Mouse (Mus musculus): Measurements from ENCODE around the gene Cend1. TPM values are rescaled to one million over a fixed set of nuclear protein-coding genes. Genes with fewer than 3 reads are reported as not detected.
"Not testable (repeated sequence)": the region's sequence is repeated elsewhere in the genome, so short reads cannot be mapped to it uniquely, and the experiment has no call there.

Cend1 gene
- polyA plus RNA-seq, 1 experiment from 2014 or later, result 111 TPM

GRCm38 (mm10) chr7:141454967-141455551, 25.8 kb upstream of the Cend1 start, which contains the start of gene Pnpla2:
Gene Pnpla2, plus strand, starts transcription at chr7:141455198.
- Histone ChIP-seq H3K4me3 (peak within 1 kb of the TSS; percentile 69), H3K9me3 (no peaks in the 10 kb centered on the region), H3K9ac (peak within 1 kb of the TSS; percentile 83), H3K4me2 (peak within 1 kb of the TSS; percentile 89), H3K4me1 (replicated peaks) (peaks cover 24% of the 10 kb centered on the region), H3K27ac (replicated peaks) (peak within 1 kb of the TSS; percentile 71), H3K36me3 (peaks cover 39% of the 10 kb centered on the region), H3K27me3 (peaks cover 16% of the 10 kb centered on the region)
- WGBS, result under 1% methylated on average over 45 of the region's 45 CpGs
- peak; percentile 79 for ATAC-seq (ENCODE audit: low read depth)

GRCm38 (mm10) chr7:141453636-141454035, 24.3 kb upstream of the Cend1 start:
- 0 out of 2 replicates have a peak, but pooled peaks cover 4% of the 10 kb centered on the region for H3K27me3 ChIP-seq
- H3K9me3 ChIP-seq, result no peaks in the 10 kb centered on the region
- H3K27ac ChIP-seq (replicated peaks), result no peak overlapping the region
- H3K4me1 ChIP-seq (replicated peaks), result peaks cover 28% of the 10 kb centered on the region
- 78% methylated on average over 2 of the region's 2 CpGs for WGBS
- H3K36me3 ChIP-seq, result peaks cover 39% of the 10 kb centered on the region
- no peak for ATAC-seq (ENCODE audit: low read depth)
- H3K9ac ChIP-seq, result no peak overlapping the region
- no peak overlapping the region for H3K4me2 ChIP-seq
- no peak overlapping the region for H3K4me3 ChIP-seq

GRCm38 (mm10) chr7:141451928-141452327, 22.6 kb upstream of the Cend1 start:
- no peak for ATAC-seq (ENCODE audit: low read depth)
- Histone ChIP-seq H3K27me3 (no peaks in the 10 kb centered on the region), H3K9ac (no peak overlapping the region), H3K4me3 (no peak overlapping the region), H3K9me3 (no peaks in the 10 kb centered on the region), H3K36me3 (peaks cover 41% of the 10 kb centered on the region), H3K4me2 (no peak overlapping the region), H3K4me1 (replicated peaks) (peaks cover 37% of the 10 kb centered on the region), H3K27ac (replicated peaks) (no peak overlapping the region)

- peaks cover 33% of the 10 kb centered on the region for H3K4me1 ChIP-seq (replicated peaks)
- H3K27ac ChIP-seq (replicated peaks), result peak within 1 kb of the TSS; percentile 95
- H3K4me3 ChIP-seq, result peak within 1 kb of the TSS; percentile 81
- WGBS, result under 1% methylated on average over 63 of the region's 63 CpGs
- peak; percentile 94 for ATAC-seq (ENCODE audit: low read depth)
- no peaks in the 10 kb centered on the region for H3K27me3 ChIP-seq
- peaks cover 40% of the 10 kb centered on the region for H3K36me3 ChIP-seq
- H3K4me2 ChIP-seq, result peak within 1 kb of the TSS; percentile 88
- no peaks in the 10 kb centered on the region for H3K9me3 ChIP-seq
- peak within 1 kb of the TSS; percentile 95 for H3K9ac ChIP-seq
These were observed 18.1 kb upstream of the Cend1 start, which contains the start of gene Rplp2 for GRCm38 (mm10) chr7:141447110-141447991. Gene Rplp2, plus strand, starts transcription at chr7:141447370.

GRCm38 (mm10) chr7:141446374-141446773, 17.1 kb upstream of the Cend1 start:
- Histone ChIP-seq H3K4me1 (replicated peaks) (peaks cover 42% of the 10 kb centered on the region), H3K36me3 (peaks cover 30% of the 10 kb centered on the region), H3K4me2 (peak overlapping the region; percentile 88; the same call in 1 of the 2 replicates)
- H3K4me3 ChIP-seq; ATAC-seq (ENCODE audit: low read depth); H3K27ac ChIP-seq (replicated peaks); H3K27me3 ChIP-seq; H3K9me3 ChIP-seq; H3K9ac ChIP-seq: not testable (repeated sequence)
- 86% methylated on average over 3 of the region's 3 CpGs for WGBS

GRCm38 (mm10) chr7:141443828-141444237, 14.5 kb upstream of the Cend1 start, which contains the start of gene Pidd1:
Gene Pidd1, minus strand, starts transcription at chr7:141444025.
- Histone ChIP-seq H3K27ac (replicated peaks) (no peak within 1 kb of the TSS), H3K36me3 (peaks cover 5% of the 10 kb centered on the region; the same call in 1 of the 2 replicates), H3K9ac (peak within 1 kb of the TSS; percentile 62), H3K4me2 (peak within 1 kb of the TSS; percentile 67), H3K4me3 (peak within 1 kb of the TSS; percentile 37), H3K27me3 (no peaks in the 10 kb centered on the region), H3K4me1 (replicated peaks) (peaks cover 47% of the 10 kb centered on the region), H3K9me3 (no peaks in the 10 kb centered on the region)
- under 1% methylated on average over 25 of the region's 25 CpGs for whole genome bisulfite sequencing
- no peak for ATAC-seq (ENCODE audit: low read depth)

- H3K4me2 ChIP-seq, result peak overlapping the region; percentile 67
- WGBS, result 23% methylated on average over 12 of the region's 12 CpGs
- no peaks in the 10 kb centered on the region for H3K27me3 ChIP-seq
- ATAC-seq (ENCODE audit: low read depth), result no peak
- H3K4me3 ChIP-seq, result peak overlapping the region; percentile 37
- no peaks in the 10 kb centered on the region for H3K9me3 ChIP-seq
- H3K27ac ChIP-seq (replicated peaks), result no peak overlapping the region
- H3K36me3 ChIP-seq, result no peaks in the 10 kb centered on the region; the same call in 1 of the 2 replicates
- H3K4me1 ChIP-seq (replicated peaks), result peaks cover 41% of the 10 kb centered on the region
- peak overlapping the region; percentile 62 for H3K9ac ChIP-seq
These were observed 14.0 kb upstream of the Cend1 start for GRCm38 (mm10) chr7:141443081-141443821.

- peaks cover 42% of the 10 kb centered on the region for H3K4me1 ChIP-seq (replicated peaks)
- WGBS, result 95% methylated on average over 13 of the region's 13 CpGs
- ATAC-seq (ENCODE audit: low read depth), result no peak
- H3K4me2 ChIP-seq, result peak overlapping the region; percentile 67; the same call in 1 of the 2 replicates
- peak overlapping the region; percentile 62; the same call in 1 of the 2 replicates for H3K9ac ChIP-seq
- H3K27ac ChIP-seq (replicated peaks), result no peak overlapping the region
- no peaks in the 10 kb centered on the region; the same call in 1 of the 2 replicates for H3K36me3 ChIP-seq
- no peak overlapping the region for H3K4me3 ChIP-seq
- no peaks in the 10 kb centered on the region for H3K27me3 ChIP-seq
- no peaks in the 10 kb centered on the region for H3K9me3 ChIP-seq
These were observed 12.9 kb upstream of the Cend1 start for GRCm38 (mm10) chr7:141442199-141442598.

GRCm38 (mm10) chr7:141441460-141441859, 12.2 kb upstream of the Cend1 start:
- Histone ChIP-seq H3K4me3 (no peak overlapping the region), H3K4me2 (no peak overlapping the region), H3K4me1 (replicated peaks) (peaks cover 49% of the 10 kb centered on the region), H3K27me3 (no peaks in the 10 kb centered on the region), H3K9me3 (no peaks in the 10 kb centered on the region), H3K9ac (0 out of 2 replicates have a peak overlapping the region, but pooled peaks have one; percentile 5), H3K36me3 (no peaks in the 10 kb centered on the region; the same call in 1 of the 2 replicates), H3K27ac (replicated peaks) (no peak overlapping the region)
- WGBS, result 89% methylated on average over 9 of the region's 9 CpGs
- ATAC-seq (ENCODE audit: low read depth), result no peak

- H3K4me1 ChIP-seq (replicated peaks), result peaks cover 58% of the 10 kb centered on the region
- H3K36me3 ChIP-seq, result no peaks in the 10 kb centered on the region; the same call in 1 of the 2 replicates
- no peak overlapping the region for H3K4me2 ChIP-seq
- no peaks in the 10 kb centered on the region for H3K27me3 ChIP-seq
- 24% methylated on average over 6 of the region's 6 CpGs for WGBS
- H3K27ac ChIP-seq (replicated peaks), result no peak overlapping the region
- no peak overlapping the region for H3K4me3 ChIP-seq
- H3K9ac ChIP-seq, result peak overlapping the region; percentile 26; the same call in 1 of the 2 replicates
- no peak for ATAC-seq (ENCODE audit: low read depth)
- no peaks in the 10 kb centered on the region for H3K9me3 ChIP-seq
These were observed 11.3 kb upstream of the Cend1 start for GRCm38 (mm10) chr7:141440613-141441012.

- Histone ChIP-seq H3K4me1 (replicated peaks) (peaks cover 66% of the 10 kb centered on the region), H3K27me3 (no peaks in the 10 kb centered on the region), H3K27ac (replicated peaks) (no peak overlapping the region), H3K4me2 (no peak overlapping the region), H3K36me3 (no peaks in the 10 kb centered on the region; the same call in 1 of the 2 replicates), H3K9ac (no peak overlapping the region), H3K9me3 (no peaks in the 10 kb centered on the region), H3K4me3 (no peak overlapping the region)
- no peak for ATAC-seq (ENCODE audit: low read depth)
- WGBS, result 97% methylated on average over 11 of the region's 11 CpGs
These were observed 10.5 kb upstream of the Cend1 start for GRCm38 (mm10) chr7:141439811-141440210.
